Mouse (Mus musculus) intestine, embryonic 15.5 days (tissue): ENCODE data around the gene Gjc2. TPM values are rescaled to one million over a fixed set of nuclear protein-coding genes. Genes with fewer than 3 reads are reported as not detected.
A peak's percentile ranks its signal among the peaks of the same experiment; 100 is the strongest.

Experiments
- ATAC-seq: fragments of 200-750 bp; cut with Nextera tagmentation; 2 replicates; pipeline ENCODE4 v1.8.0; 2017; ENCODE audit warnings: moderate TSS enrichment, moderate library complexity
- H3K27ac ChIP-seq: fragments of 300-500 bp; sonication (generic); 2 replicates; pipeline ENCODE4 v1.5.1; 2015; ENCODE audit warnings: mild to moderate bottlenecking, inconsistent platforms
- H3K27me3 ChIP-seq: fragments of 300-500 bp; sonication (generic); replicated peaks from 2 replicates; pipeline ENCODE4 v1.6.1; 2015; ENCODE audit warnings: inconsistent platforms
- H3K36me3 ChIP-seq: fragments of 300-500 bp; sonication (generic); 2 replicates; pipeline ENCODE4 v1.6.1; 2015; ENCODE audit warnings: inconsistent platforms
- H3K4me1 ChIP-seq: fragments of 300-500 bp; sonication (generic); replicated peaks from 2 replicates; pipeline ENCODE4 v1.6.1; 2015; ENCODE audit warnings: inconsistent platforms
- H3K4me2 ChIP-seq: fragments of 300-500 bp; sonication (generic); replicated peaks from 2 replicates; pipeline ENCODE4 v1.6.1; 2015; ENCODE audit warnings: mild to moderate bottlenecking, inconsistent platforms
- H3K4me3 ChIP-seq: fragments of 300-500 bp; sonication (generic); replicated peaks from 2 replicates; pipeline ENCODE4 v1.5.1; 2015; ENCODE audit warnings: inconsistent platforms
- H3K9ac ChIP-seq: fragments of 300-500 bp; sonication (generic); 2 replicates; pipeline ENCODE4 v1.6.1; 2015; ENCODE audit warnings: inconsistent platforms
- H3K9me3 ChIP-seq: fragments of 300-500 bp; sonication (generic); 2 replicates; pipeline ENCODE4 v1.6.1; 2016; ENCODE audit warnings: inconsistent platforms
- WGBS: fragments of 180-500 bp; shearing (Covaris S2); methylation state at CpG from one replicate; pipeline ENCODE4 v1.1.7; 2015; 5-methylcytosine and 5-hydroxymethylcytosine counted together
- polyA plus RNA-seq: library from polyadenylated mRNA; unstranded; fragments of >200 nt; fragmentation: Nextera tagmentation; extraction: Ambion mirVana; gene quantifications from 2 replicates; pipeline ENCODE4 v1.2.1, GENCODE M21; 2015

Gjc2 gene
- polyA plus RNA-seq, 1 experiment from 2014 or later: 1.1 TPM

DNA sequence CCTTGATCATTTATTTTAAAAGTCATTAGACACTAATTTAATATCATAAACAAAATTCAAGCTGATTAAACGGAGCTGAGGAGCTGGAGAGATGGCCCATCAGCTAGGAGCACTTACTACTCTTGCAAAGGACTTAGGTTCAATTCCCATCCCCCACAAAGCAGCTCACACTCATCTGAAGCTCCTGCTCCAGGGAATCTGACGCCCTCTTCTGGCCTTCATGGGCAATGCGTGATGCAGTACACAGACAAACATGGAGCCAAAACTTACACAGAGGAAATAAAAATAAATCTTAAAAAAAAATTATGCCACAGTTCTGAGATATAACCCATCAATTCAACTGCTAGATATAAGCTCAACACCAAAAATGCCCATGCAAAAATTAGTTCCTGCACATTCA lies 31.3 kb downstream of the Gjc2 start:
- H3K27me3 ChIP-seq: no peaks in the 10 kb centered on the region
- H3K4me3 ChIP-seq: no peak overlapping the region
- H3K9me3 ChIP-seq: no peaks in the 10 kb centered on the region
- no peak overlapping the region for H3K9ac ChIP-seq
- no peaks in the 10 kb centered on the region for H3K36me3 ChIP-seq
- H3K4me1 ChIP-seq: no peaks in the 10 kb centered on the region
- WGBS: 25% methylated on average over 3 of the region's 3 CpGs
- H3K27ac ChIP-seq: no peak overlapping the region
- no peak overlapping the region for H3K4me2 ChIP-seq
- no peak for ATAC-seq

DNA sequence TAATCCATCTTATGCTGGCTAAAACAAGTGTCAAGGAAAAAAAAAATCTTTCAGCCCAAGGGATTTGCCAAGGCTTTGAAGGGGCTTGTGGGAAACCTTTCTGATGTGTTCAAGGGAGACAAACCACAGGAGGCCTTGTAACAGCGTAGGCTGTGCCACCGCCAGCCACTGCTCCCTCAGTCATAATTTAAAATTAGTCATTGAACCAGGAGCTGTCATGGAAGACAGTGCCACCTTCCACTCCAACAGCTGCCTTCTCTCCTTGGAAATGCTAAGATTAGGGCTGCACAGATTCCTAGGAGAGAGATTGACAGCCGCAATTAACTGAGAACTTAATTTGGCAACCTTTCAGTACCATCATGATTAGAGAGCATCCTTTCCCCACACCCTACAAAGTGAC lies 33.7 kb downstream of the Gjc2 start:
- no peaks in the 10 kb centered on the region for H3K27me3 ChIP-seq
- no peak for ATAC-seq
- no peaks in the 10 kb centered on the region for H3K36me3 ChIP-seq
- H3K4me1 ChIP-seq: no peaks in the 10 kb centered on the region
- WGBS: 53% methylated on average over 3 of the region's 3 CpGs
- no peak overlapping the region for H3K9ac ChIP-seq
- H3K4me2 ChIP-seq: no peak overlapping the region
- no peaks in the 10 kb centered on the region for H3K9me3 ChIP-seq
- no peak overlapping the region for H3K27ac ChIP-seq
- no peak overlapping the region for H3K4me3 ChIP-seq

DNA sequence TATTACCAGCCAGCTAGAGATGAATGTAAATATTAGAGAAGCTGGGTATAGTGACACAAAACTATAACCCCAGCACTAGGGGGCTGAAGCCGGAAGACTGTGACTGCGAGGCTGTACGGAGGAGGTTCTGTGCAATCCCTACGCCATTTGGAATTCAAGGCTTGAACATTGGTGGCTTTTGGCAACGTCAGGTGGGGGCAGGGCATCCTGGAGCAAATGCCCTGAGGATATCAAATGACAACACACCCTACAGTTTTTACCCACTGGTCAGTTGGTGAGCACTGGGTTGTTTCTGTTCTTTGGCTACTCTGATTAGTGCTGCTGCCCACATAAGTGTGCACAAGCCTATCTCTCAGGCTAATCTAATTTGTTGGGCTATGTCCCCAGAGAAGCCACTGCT lies 40.1 kb downstream of the Gjc2 start:
- Histone ChIP-seq H3K4me2 (no peak overlapping the region), H3K27me3 (0 out of 2 replicates have a peak, but pooled peaks cover 2% of the 10 kb centered on the region), H3K9me3 (no peaks in the 10 kb centered on the region), H3K4me1 (peaks cover 6% of the 10 kb centered on the region; the same call in 1 of the 2 replicates), H3K27ac (no peak overlapping the region), H3K9ac (no peak overlapping the region), H3K36me3 (no peaks in the 10 kb centered on the region), H3K4me3 (no peak overlapping the region)
- ATAC-seq: no peak
- 77% methylated on average over 5 of the region's 5 CpGs for WGBS

DNA sequence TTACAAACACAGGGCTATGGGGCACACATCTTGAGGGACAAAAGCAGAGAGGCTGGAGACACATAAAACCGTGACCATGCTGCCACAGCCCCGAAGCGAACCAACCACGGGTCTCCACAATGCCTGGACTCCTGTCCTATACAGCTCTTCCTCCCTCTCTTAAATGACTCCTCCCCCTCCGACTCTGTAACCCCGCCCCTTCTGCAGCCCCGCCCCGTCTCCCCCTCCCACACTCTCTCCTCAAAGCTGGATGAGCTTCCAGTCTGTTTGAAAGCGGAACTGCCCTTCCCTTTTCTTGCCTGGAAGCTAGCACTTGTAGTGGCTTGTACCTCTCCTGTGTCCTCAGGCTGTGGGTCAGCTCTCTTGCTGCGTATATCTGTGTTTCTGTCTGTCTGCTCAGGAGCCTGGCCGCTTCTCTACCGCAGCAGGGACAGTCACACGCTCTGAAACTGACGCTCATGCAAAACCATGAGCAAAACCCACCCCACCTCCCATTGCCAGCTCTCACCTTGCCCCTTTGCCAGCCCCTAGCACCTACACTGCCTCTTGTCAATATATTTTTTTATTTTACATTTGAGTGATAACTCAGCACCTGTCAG lies 41.1 kb downstream of the Gjc2 start:
- ATAC-seq: peak; percentile 84
- Histone ChIP-seq H3K4me1 (peaks cover 6% of the 10 kb centered on the region; the same call in 1 of the 2 replicates), H3K9me3 (no peaks in the 10 kb centered on the region), H3K9ac (no peak overlapping the region), H3K27me3 (peaks cover 12% of the 10 kb centered on the region), H3K4me3 (no peak overlapping the region; the same call in 1 of the 2 replicates), H3K4me2 (peak overlapping the region; percentile 43), H3K27ac (no peak overlapping the region), H3K36me3 (no peaks in the 10 kb centered on the region)
- 11% methylated on average over 14 of the region's 14 CpGs for WGBS

DNA sequence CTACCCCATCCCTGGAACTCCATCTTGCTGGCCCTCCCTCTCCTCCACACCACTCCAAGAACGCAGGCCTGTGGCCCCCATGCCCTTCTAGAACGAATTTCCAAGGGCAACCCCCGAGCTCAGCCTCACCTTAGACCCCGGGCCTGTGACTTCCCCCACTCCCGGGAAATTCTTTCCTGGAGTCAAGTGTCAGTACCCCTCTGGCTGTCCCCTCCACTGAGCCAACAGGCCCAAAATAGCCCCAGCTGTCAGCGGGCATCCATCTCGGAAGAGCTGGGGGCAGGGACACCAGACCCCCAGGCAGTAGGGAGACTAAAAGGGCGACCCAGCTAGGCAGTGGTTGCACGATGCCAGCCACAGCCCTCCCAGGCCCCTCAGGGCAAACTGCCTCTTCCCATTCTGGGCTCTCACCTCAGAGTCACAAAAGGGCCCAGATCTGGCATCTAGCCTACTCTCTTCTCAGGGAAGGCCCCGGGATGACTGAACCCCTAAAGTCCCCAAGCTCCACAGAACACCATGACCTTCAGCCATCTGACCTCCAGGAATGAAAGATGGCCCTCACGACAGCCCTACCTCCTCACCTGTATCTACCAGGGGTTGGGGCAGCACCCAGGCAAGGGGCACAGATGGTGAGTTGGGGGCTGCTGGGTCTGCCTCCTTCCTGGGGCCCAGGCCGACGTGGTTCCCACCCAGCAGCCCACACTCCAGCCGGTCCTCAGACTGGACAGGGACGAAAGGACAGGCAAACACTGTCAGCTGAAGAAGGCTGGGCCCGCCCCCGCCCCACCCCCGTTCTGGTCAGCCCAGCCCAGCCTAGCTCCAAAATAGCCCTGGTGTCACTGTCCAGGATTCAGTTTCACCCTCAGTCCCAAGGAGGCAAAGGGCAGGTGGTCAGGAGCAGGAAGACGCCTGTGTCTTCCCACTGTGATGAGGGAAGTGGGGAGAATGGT lies 44.2 kb downstream of the Gjc2 start:
- peaks cover 42% of the 10 kb centered on the region for H3K27me3 ChIP-seq
- 70% methylated on average over 19 of the region's 19 CpGs for WGBS
- H3K36me3 ChIP-seq: no peaks in the 10 kb centered on the region

DNA sequence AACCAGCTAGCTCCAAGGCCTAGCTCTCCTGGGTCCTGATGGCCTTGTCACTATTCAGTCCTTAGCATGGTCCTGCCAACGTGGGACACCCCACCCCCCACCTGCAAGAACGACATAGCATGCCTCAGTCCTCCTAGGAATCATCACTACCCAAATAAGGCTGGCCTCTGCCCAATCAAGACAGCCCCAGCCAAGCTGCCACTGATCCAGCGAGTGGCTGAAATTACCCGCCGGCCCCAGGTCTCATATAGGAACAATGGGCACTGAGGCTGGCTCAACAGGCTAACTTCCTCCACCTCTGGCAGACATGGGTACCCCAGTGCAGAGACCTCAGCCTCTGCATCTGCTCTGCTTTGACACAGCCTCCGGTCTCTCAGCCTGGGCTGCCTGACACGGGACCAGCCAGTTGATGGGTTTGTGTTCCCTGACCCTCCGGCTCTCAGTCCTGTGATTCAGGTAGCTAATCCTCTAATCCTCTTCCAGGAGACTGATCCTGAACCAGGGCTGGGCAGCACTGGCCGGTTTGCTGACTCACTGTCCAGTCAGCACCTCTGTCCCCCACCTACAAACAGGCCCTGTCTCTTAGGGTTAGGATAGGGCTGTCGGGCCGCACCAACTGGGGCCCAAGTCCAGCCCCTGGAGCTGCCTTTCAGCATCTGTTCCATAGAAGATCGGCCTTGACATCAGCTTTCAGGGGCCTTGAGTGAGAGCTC lies 45.9 kb downstream of the Gjc2 start:
- no peak overlapping the region for H3K4me3 ChIP-seq
- peaks cover 14% of the 10 kb centered on the region for H3K4me1 ChIP-seq
- H3K9ac ChIP-seq: no peak overlapping the region
- ATAC-seq: no peak
- H3K27ac ChIP-seq: no peak overlapping the region
- 76% methylated on average over 12 of the region's 12 CpGs for WGBS
- H3K27me3 ChIP-seq: peaks cover 58% of the 10 kb centered on the region
- H3K36me3 ChIP-seq: no peaks in the 10 kb centered on the region
- H3K9me3 ChIP-seq: no peaks in the 10 kb centered on the region
- H3K4me2 ChIP-seq: no peak overlapping the region

More for the DNA sequence above, 44.2 kb downstream of the Gjc2 start:
- Histone ChIP-seq H3K4me1 (peaks cover 14% of the 10 kb centered on the region), H3K4me2 (no peak overlapping the region), H3K27ac (no peak overlapping the region), H3K9me3 (no peaks in the 10 kb centered on the region), H3K4me3 (no peak overlapping the region), H3K9ac (no peak overlapping the region)
- ATAC-seq: no peak

DNA sequence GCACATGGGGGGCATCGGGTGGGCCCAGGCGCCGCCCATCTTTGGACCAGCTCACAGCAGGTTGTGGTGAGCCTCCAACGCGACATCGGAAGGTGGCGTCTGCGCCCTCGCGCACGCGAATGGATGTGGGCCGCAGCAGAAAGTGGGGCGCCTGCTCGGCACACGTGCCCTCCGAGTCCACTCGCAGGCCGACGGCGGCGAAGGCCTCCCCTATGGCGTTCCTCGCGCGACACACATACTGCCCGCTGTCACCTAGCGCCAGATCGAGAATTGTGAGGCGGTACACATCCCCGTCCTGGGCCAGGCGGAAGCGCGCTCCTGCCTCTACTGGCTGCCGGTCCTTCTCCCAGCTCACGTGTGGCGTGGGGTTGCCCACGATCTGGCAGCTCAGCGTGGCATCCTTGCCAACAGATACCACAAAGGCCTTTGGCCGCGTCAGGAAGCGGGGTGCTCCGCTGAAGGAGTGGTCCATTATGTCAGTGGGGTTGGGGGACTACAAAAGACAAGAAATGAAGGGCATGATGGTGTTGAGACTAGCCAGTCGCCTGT lies 47.0 kb downstream of the Gjc2 start, which contains the start of gene Obscn:
Obscn (minus strand) TSS at position 499 of the 549 bp plus-strand sequence.
- 19% methylated on average over 44 of the region's 44 CpGs for WGBS
- H3K9me3 ChIP-seq: no peaks in the 10 kb centered on the region
- H3K27ac ChIP-seq: no peak within 1 kb of the TSS
- H3K27me3 ChIP-seq: peaks cover 58% of the 10 kb centered on the region
- peak within 1 kb of the TSS; percentile 54 for H3K4me2 ChIP-seq
- no peak for ATAC-seq
- H3K4me3 ChIP-seq: peak within 1 kb of the TSS; percentile 23
- peaks cover 8% of the 10 kb centered on the region for H3K4me1 ChIP-seq
- H3K36me3 ChIP-seq: no peaks in the 10 kb centered on the region
- no peak within 1 kb of the TSS for H3K9ac ChIP-seq

DNA sequence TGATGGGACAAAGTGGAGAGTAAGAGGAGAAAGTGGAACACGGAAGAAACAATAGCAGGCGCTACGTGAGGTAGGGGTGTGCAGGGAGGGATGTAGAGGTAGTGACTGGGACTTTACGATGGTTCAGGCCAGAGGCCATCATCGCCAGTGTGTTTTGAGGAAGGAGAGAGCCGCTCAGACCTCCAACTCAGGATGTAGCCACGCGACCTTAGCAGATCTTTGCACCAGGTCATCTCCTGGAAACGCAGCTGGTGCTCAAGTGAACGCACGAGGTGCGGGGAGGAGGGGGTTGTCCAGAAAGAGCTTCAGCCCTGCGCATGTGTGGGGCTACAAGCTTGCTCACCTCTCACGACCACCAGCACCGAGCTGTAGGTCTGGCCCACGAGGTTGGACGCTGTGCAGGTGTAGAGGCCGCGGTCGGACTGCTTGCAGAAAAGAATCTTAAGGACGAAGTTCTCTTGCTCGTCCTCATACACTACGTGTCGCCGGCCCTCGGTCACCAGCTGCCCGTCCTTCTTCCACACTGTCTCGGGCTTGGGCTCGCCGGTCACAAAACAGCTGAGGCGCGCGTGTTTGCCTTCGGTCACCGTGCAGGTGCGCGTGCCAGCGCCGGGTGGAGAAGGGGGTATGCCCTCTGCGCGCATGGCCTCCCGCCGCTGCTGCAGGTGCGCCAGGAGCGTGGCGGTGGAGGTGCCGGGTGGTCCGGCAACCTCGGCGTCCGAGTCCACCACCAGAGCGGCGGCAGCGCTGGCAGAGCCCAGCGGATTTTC lies 47.8 kb downstream of the Gjc2 start:
- Histone ChIP-seq H3K4me3 (peak overlapping the region; percentile 23), H3K36me3 (no peaks in the 10 kb centered on the region), H3K4me2 (peak overlapping the region; percentile 54), H3K9ac (no peak overlapping the region), H3K27me3 (peaks cover 58% of the 10 kb centered on the region), H3K27ac (no peak overlapping the region), H3K9me3 (no peaks in the 10 kb centered on the region), H3K4me1 (peaks cover 8% of the 10 kb centered on the region)
- no peak for ATAC-seq
- 6% methylated on average over 55 of the region's 55 CpGs for WGBS

DNA sequence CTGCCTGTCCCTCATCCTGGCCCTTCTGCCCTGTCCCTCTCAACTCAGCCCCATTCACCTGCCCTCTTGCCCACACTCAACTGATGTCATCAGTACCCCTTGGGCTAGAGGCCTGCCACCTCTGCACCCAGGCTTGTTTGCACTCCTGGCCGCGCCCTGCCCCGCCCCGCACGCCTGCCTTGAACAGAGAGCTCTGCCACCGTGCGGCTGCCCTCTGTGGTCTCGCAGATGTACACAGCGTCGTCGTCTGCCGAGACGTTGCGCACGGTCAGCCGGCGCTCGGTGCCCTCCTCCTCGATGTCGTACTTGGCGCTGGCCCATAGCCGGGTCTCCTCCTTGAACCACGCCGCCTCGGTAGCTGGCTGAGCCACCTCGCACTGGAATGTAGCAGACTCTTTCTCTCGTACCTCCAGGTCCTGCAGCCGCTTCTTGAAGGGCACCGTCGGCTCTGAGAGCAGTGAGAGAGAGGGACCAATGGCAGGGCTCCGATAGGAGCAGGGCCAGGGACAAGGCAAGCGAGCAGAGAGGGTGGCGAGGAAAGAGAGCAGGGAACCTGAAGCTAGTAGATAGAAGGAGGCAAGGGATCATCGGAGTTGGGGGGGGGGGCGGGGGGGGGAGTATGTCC lies 48.5 kb downstream of the Gjc2 start:
- no peaks in the 10 kb centered on the region for H3K36me3 ChIP-seq
- ATAC-seq: peak; percentile 91
- WGBS: 5% methylated on average over 35 of the region's 35 CpGs

DNA sequence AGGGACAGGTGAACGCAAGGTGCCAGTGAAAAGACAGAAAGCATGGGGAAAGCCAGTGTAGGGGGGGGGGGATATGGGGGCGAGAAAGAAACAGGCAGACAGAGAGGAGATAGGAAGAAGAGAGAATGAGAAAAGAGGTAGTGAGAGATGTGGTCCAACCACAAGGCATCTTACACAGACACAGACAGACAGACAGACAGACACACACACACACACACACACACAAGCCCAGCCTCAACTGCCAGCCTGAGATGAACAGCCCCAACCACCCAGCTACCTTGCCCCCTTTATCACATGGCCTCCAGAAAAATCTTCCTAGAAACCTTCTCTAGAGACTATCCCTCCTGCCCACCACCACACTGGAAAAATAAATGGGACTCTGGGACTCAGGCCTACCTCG lies 50.9 kb downstream of the Gjc2 start:
- Histone ChIP-seq H3K9me3 (no peaks in the 10 kb centered on the region), H3K4me2 (no peak overlapping the region), H3K4me1 (peaks cover 8% of the 10 kb centered on the region), H3K36me3 (no peaks in the 10 kb centered on the region), H3K4me3 (no peak overlapping the region), H3K9ac (no peak overlapping the region), H3K27ac (no peak overlapping the region), H3K27me3 (peaks cover 48% of the 10 kb centered on the region)
- WGBS: 76% methylated on average over 2 of the region's 3 CpGs
- ATAC-seq: no peak

More for the DNA sequence above, 48.5 kb downstream of the Gjc2 start:
- Histone ChIP-seq H3K4me3 (peak overlapping the region; percentile 19; the same call in 1 of the 2 replicates), H3K9me3 (no peaks in the 10 kb centered on the region), H3K27ac (no peak overlapping the region), H3K4me1 (peaks cover 8% of the 10 kb centered on the region), H3K9ac (no peak overlapping the region), H3K4me2 (peak overlapping the region; percentile 48), H3K27me3 (peaks cover 58% of the 10 kb centered on the region)

DNA sequence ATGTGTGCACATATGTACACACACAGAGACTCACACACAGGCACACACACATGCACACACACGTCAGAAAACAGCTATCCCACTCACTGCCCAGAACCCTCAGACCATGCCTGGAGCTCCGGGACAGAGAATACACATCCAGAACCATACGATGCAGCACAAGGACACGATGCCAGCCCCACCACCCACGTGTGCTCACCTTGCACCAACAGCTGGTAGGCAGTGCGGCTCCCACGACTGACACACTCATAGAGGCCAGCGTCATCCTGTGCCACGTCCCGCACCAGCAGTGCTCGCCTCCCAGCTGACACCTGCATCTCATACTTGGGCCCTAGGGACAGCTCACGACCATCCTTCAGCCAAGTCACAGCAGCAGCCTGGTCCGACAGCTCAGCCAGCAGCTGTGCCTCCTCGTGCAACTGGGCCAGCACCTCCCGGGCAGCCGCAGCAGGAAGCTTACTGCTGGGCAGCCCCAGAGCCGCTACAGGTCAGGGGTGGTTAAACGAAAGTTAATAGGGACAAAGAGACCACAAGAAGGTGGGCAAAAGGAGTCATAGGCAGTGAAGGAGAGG lies 51.6 kb downstream of the Gjc2 start:
- H3K27me3 ChIP-seq: peaks cover 42% of the 10 kb centered on the region

More for the DNA sequence above, 51.6 kb downstream of the Gjc2 start:
- Histone ChIP-seq H3K4me2 (no peak overlapping the region), H3K4me3 (no peak overlapping the region), H3K9ac (no peak overlapping the region), H3K27ac (no peak overlapping the region), H3K9me3 (no peaks in the 10 kb centered on the region), H3K36me3 (no peaks in the 10 kb centered on the region), H3K4me1 (peaks cover 8% of the 10 kb centered on the region)
- no peak for ATAC-seq
- 73% methylated on average over 18 of the region's 18 CpGs for WGBS
